Mouse (Mus musculus) heart, embryonic 12.5 days (tissue): ENCODE data around the gene Itpr1. TPM values are rescaled to one million over a fixed set of nuclear protein-coding genes. Genes with fewer than 3 reads are reported as not detected.
A peak's percentile ranks its signal among the peaks of the same experiment; 100 is the strongest.

Experiments used
- ATAC-seq: fragments of 200-750 bp; cut with Nextera tagmentation; 2 replicates; pipeline ENCODE4 v1.8.0; 2017; ENCODE audit warnings: moderate TSS enrichment, moderate library complexity; ENCODE audit not compliant: insufficient number of reproducible peaks, low FRiP score
- H3K27ac ChIP-seq: fragments of 300-500 bp; sonication (generic); 2 replicates; pipeline ENCODE4 v1.5.1; 2016; ENCODE audit warnings: mild to moderate bottlenecking, moderate library complexity; ENCODE audit not compliant: poor library complexity, severe bottlenecking
- H3K27me3 ChIP-seq: fragments of 300-500 bp; sonication (generic); replicated peaks from 2 replicates; pipeline ENCODE4 v1.6.1; 2016; ENCODE audit warnings: mild to moderate bottlenecking, moderate library complexity
- H3K36me3 ChIP-seq: fragments of 300-500 bp; sonication (generic); 2 replicates; pipeline ENCODE4 v1.6.1; 2016; ENCODE audit warnings: mild to moderate bottlenecking, moderate library complexity
- H3K4me1 ChIP-seq: fragments of 300-500 bp; sonication (generic); replicated peaks from 2 replicates; pipeline ENCODE4 v1.6.1; 2016; ENCODE audit warnings: mild to moderate bottlenecking
- H3K4me2 ChIP-seq: fragments of 300-500 bp; sonication (generic); 2 replicates; pipeline ENCODE4 v1.6.1; 2016; ENCODE audit warnings: mild to moderate bottlenecking, moderate library complexity
- H3K4me3 ChIP-seq: fragments of 300-500 bp; sonication (generic); 2 replicates; pipeline ENCODE4 v1.5.1; 2016; ENCODE audit warnings: mild to moderate bottlenecking
- H3K9ac ChIP-seq: fragments of 300-500 bp; sonication (generic); 2 replicates; pipeline ENCODE4 v1.6.1; 2016; ENCODE audit warnings: mild to moderate bottlenecking, moderate library complexity
- H3K9me3 ChIP-seq: fragments of 300-500 bp; sonication (generic); replicated peaks from 2 replicates; pipeline ENCODE4 v1.6.1; 2016; ENCODE audit warnings: mild to moderate bottlenecking, moderate library complexity
- WGBS: fragments of 180-500 bp; shearing (Covaris S2); methylation state at CpG from one replicate; pipeline ENCODE4 v1.1.7; 2016; 5-methylcytosine and 5-hydroxymethylcytosine counted together
- polyA plus RNA-seq: library from polyadenylated mRNA; unstranded; fragments of >200 nt; fragmentation: Nextera tagmentation; extraction: Ambion mirVana; gene quantifications from 2 replicates; pipeline ENCODE4 v1.2.1, GENCODE M21; 2016

Itpr1 gene
- polyA plus RNA-seq, 1 experiment from 2014 or later = 22.0 TPM

- Histone ChIP-seq H3K9me3 (no peaks in the 10 kb centered on the region), H3K36me3 (peaks cover 6% of the 10 kb centered on the region; the same call in 1 of the 2 replicates), H3K4me2 (no peak overlapping the region), H3K27ac (no peak overlapping the region), H3K4me3 (no peak overlapping the region), H3K9ac (no peak overlapping the region), H3K27me3 (no peaks in the 10 kb centered on the region), H3K4me1 (peaks cover 32% of the 10 kb centered on the region)
- 60% methylated on average over 5 of the region's 5 CpGs for WGBS
- ATAC-seq = no peak
These were observed 27.9 kb downstream of the Itpr1 start for GRCm38 (mm10) chr6:108240754-108241153.

- H3K27ac ChIP-seq = no peak overlapping the region
- H3K4me3 ChIP-seq = no peak overlapping the region
- H3K27me3 ChIP-seq = no peaks in the 10 kb centered on the region
- H3K9me3 ChIP-seq = no peaks in the 10 kb centered on the region
- no peaks in the 10 kb centered on the region for H3K36me3 ChIP-seq
- H3K9ac ChIP-seq = no peak overlapping the region
- no peak for ATAC-seq
- WGBS = 80% methylated on average over 8 of the region's 8 CpGs
- peaks cover 30% of the 10 kb centered on the region for H3K4me1 ChIP-seq
- no peak overlapping the region for H3K4me2 ChIP-seq
These were observed 31.7 kb downstream of the Itpr1 start for GRCm38 (mm10) chr6:108244571-108244970.

GRCm38 (mm10) chr6:108246369-108247085, 33.6 kb downstream of the Itpr1 start:
- Histone ChIP-seq H3K4me3 (no peak overlapping the region), H3K4me2 (no peak overlapping the region), H3K9ac (no peak overlapping the region), H3K4me1 (peaks cover 35% of the 10 kb centered on the region), H3K27me3 (no peaks in the 10 kb centered on the region), H3K36me3 (no peaks in the 10 kb centered on the region), H3K27ac (no peak overlapping the region), H3K9me3 (no peaks in the 10 kb centered on the region)
- ATAC-seq = no peak
- WGBS = 69% methylated on average over 3 of the region's 3 CpGs

GRCm38 (mm10) chr6:108247211-108247610, 34.3 kb downstream of the Itpr1 start:
- H3K9ac ChIP-seq = no peak overlapping the region
- H3K27ac ChIP-seq = no peak overlapping the region
- H3K9me3 ChIP-seq = no peaks in the 10 kb centered on the region
- H3K36me3 ChIP-seq = no peaks in the 10 kb centered on the region
- no peaks in the 10 kb centered on the region for H3K27me3 ChIP-seq
- no peak overlapping the region for H3K4me3 ChIP-seq
- no peak overlapping the region for H3K4me2 ChIP-seq
- H3K4me1 ChIP-seq = peaks cover 39% of the 10 kb centered on the region
- ATAC-seq = no peak
- 70% methylated on average over 3 of the region's 3 CpGs for WGBS

DNA sequence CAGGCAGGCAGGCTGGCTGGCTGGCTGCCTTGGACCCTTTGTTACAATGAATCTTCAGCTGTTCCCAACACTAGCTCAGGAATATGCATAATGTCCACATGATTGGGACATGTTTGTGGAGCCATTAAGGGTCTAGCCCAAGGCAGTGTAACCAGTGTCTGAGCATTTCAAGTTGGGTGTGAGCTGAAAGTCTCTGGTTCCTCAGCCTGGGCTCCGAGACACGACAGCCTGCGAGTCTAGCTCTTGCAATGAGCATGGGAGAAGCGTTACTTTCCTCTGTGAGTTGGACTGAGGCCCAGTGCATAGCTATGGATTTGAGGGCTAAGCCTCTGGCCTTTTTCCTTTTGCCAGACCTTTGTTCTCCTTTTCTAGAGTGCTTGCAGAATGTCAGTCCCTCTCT, 35.6 kb downstream of the Itpr1 start:
- Histone ChIP-seq H3K9ac (0 out of 2 replicates have a peak overlapping the region, but pooled peaks have one; percentile 5), H3K4me3 (no peak overlapping the region), H3K27me3 (no peaks in the 10 kb centered on the region), H3K4me1 (peaks cover 46% of the 10 kb centered on the region), H3K27ac (peak overlapping the region; percentile 66), H3K4me2 (no peak overlapping the region), H3K9me3 (no peaks in the 10 kb centered on the region), H3K36me3 (no peaks in the 10 kb centered on the region)
- no peak for ATAC-seq
- WGBS = 35% methylated on average over 4 of the region's 4 CpGs

DNA sequence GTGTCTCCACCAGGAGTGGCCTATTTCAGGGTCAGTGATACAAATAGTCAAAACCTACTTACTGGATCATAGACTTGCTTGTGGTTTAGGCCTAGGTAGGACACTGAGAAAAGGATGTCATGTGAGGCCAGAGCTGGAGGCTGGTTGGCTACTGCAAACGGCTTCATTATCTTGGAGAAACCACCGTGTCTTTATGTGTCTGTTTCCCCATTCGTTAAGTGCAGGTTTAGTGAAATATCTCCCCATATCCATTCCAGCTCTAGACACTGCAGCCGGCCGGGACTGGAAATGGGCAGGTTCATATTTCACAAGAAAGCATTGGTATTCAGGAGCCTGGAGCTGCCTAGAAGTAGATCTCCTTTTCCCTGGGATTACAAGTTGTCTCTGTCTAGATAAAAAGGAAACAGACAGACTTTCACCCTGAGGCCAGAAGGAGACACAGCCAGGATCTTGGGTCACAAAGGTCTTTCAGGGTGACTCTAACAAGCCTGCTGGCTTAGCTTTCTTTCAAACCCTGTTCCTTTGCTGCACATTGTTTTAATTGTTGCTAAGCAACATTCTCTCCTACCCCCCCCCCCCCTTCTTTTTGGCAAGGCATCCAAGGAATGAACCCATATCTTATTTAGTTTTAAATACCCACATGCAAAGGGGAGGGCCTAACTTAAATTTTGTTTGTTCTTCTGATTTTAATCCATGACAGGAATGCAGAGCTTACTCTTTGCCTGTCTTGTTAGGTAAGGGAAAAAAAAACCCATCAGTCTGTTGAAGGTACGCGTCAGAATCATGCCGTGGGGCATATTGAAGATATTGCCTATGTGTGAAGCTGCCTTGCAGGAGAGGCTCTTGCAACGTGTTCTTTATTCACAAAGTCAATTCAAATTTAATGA, 36.4 kb downstream of the Itpr1 start:
- Histone ChIP-seq H3K4me3 (no peak overlapping the region), H3K9me3 (no peaks in the 10 kb centered on the region), H3K27ac (peak overlapping the region; percentile 66), H3K4me2 (0 out of 2 replicates have a peak overlapping the region, but pooled peaks have one; percentile 1), H3K27me3 (no peaks in the 10 kb centered on the region), H3K4me1 (peaks cover 52% of the 10 kb centered on the region), H3K36me3 (no peaks in the 10 kb centered on the region), H3K9ac (peak overlapping the region; percentile 5; the same call in 1 of the 2 replicates)
- no peak; the same call in 1 of the 2 replicates for ATAC-seq
- WGBS = 32% methylated on average over 9 of the region's 9 CpGs

DNA sequence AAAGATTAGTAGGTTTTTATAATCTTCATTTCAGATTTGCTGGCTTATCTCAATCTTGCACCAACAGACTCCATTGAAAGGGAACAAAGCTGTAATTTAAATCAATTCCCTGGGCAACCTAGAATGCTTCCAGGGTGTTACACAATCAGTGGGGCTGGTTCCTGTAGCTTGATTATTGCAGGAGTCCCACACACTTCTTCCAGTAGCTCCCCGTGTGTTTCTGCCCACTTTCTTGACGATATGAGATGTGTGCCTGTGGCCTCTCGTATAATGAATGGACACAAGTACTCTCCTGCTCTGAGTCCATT, 37.0 kb downstream of the Itpr1 start:
- H3K9ac ChIP-seq = no peak overlapping the region
- H3K9me3 ChIP-seq = no peaks in the 10 kb centered on the region
- no peak overlapping the region for H3K4me2 ChIP-seq
- ATAC-seq = no peak
- H3K27me3 ChIP-seq = no peaks in the 10 kb centered on the region
- H3K4me3 ChIP-seq = no peak overlapping the region
- H3K36me3 ChIP-seq = no peaks in the 10 kb centered on the region
- 72% methylated on average over 3 of the region's 3 CpGs for WGBS
- no peak overlapping the region for H3K27ac ChIP-seq
- peaks cover 57% of the 10 kb centered on the region for H3K4me1 ChIP-seq

GRCm38 (mm10) chr6:108250416-108250815, 37.5 kb downstream of the Itpr1 start:
- no peaks in the 10 kb centered on the region for H3K27me3 ChIP-seq
- WGBS = 82% methylated on average over 4 of the region's 4 CpGs
- H3K27ac ChIP-seq = no peak overlapping the region
- peaks cover 61% of the 10 kb centered on the region for H3K4me1 ChIP-seq
- no peak overlapping the region for H3K4me2 ChIP-seq
- H3K36me3 ChIP-seq = no peaks in the 10 kb centered on the region
- H3K4me3 ChIP-seq = no peak overlapping the region
- no peak overlapping the region for H3K9ac ChIP-seq
- H3K9me3 ChIP-seq = no peaks in the 10 kb centered on the region
- ATAC-seq = no peak

- H3K4me2 ChIP-seq = no peak overlapping the region
- H3K36me3 ChIP-seq = no peaks in the 10 kb centered on the region
- H3K4me3 ChIP-seq = no peak overlapping the region
- no peak overlapping the region for H3K9ac ChIP-seq
- 64% methylated on average over 13 of the region's 13 CpGs for WGBS
- H3K27me3 ChIP-seq = no peaks in the 10 kb centered on the region
- H3K27ac ChIP-seq = no peak overlapping the region
- ATAC-seq = no peak
- H3K9me3 ChIP-seq = no peaks in the 10 kb centered on the region
- peaks cover 62% of the 10 kb centered on the region for H3K4me1 ChIP-seq
These were observed 39.9 kb downstream of the Itpr1 start for GRCm38 (mm10) chr6:108252565-108253360.

DNA sequence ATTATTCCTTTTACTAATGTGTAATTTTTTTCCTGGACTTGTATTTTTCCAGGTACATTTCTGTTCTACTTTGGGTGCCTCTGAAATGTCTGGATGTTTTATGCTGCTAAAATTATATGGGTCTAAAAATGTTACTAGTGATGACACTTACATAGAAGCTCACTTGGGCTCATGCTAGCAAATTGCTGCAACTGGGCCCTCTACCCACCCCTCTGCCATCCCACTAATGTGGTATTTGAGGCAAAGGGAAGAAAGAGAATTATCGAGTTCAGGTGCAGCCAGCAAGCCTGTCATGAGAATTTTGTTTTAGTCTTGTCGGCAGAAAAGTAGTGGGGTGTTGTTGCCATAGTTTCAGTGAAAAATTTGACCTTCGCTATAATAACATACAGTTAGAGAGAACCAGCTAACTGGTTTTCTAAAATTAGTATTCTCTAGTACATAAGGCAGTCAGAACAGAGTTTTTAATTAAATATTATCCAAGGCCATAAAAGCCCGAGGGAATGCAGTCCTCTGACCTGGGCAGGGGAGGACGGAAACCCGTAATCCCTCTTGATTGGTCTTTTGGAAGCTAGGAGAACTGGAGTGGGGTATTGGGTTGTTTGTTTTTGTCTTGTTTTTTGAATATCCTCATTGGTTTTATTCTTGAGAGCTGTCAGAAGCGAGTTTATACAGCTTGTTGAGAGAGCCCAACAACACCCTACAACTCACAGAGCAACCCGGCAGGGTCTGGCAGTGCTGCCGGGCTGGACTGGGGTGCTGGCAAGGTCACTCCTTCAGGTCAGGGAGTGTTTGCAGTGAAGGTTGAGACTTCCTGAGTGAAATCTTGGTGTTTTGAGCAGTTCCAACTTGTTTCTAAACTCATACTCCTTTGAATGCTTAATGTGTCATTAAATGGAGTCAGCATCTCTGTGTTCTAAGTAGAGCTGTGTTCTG, 41.5 kb downstream of the Itpr1 start:
- no peak overlapping the region for H3K9ac ChIP-seq
- no peaks in the 10 kb centered on the region for H3K9me3 ChIP-seq
- H3K27ac ChIP-seq = no peak overlapping the region
- peaks cover 49% of the 10 kb centered on the region for H3K4me1 ChIP-seq
- no peaks in the 10 kb centered on the region for H3K27me3 ChIP-seq
- no peak overlapping the region for H3K4me3 ChIP-seq
- WGBS = 77% methylated on average over 9 of the region's 9 CpGs
- no peaks in the 10 kb centered on the region for H3K36me3 ChIP-seq
- H3K4me2 ChIP-seq = no peak overlapping the region
- ATAC-seq = no peak
